Mouse (Mus musculus) embryonic facial prominence, embryonic 10.5 days (tissue): ENCODE measurements around the gene Tbcd. TPM values are rescaled to one million over a fixed set of nuclear protein-coding genes. Genes with fewer than 3 reads are reported as not detected.

Source experiments
- DNase-seq: peaks from one replicate; pipeline ENCODE4 v3.0.0-alpha.2; 2017; ENCODE audit warnings: low spot score
- H3K27ac ChIP-seq: fragments of 300-500 bp; sonication (generic); replicated peaks from 2 replicates; pipeline ENCODE4 v1.5.1; 2016; ENCODE audit warnings: mild to moderate bottlenecking
- H3K27me3 ChIP-seq: fragments of 300-500 bp; sonication (generic); replicated peaks from 2 replicates; pipeline ENCODE4 v1.6.1; 2016; ENCODE audit warnings: low read depth, mild to moderate bottlenecking; ENCODE audit not compliant: poor library complexity, severe bottlenecking
- H3K36me3 ChIP-seq: fragments of 300-500 bp; sonication (generic); replicated peaks from 2 replicates; pipeline ENCODE4 v1.6.1; 2016; ENCODE audit warnings: mild to moderate bottlenecking, moderate library complexity
- H3K4me1 ChIP-seq: fragments of 300-500 bp; sonication (generic); 2 replicates; pipeline ENCODE4 v1.6.1; 2016
- H3K4me3 ChIP-seq: fragments of 300-500 bp; sonication (generic); 2 replicates; pipeline ENCODE4 v1.5.1; 2016; ENCODE audit warnings: mild to moderate bottlenecking, moderate library complexity
- H3K9me3 ChIP-seq: fragments of 300-500 bp; sonication (generic); 2 replicates; pipeline ENCODE4 v1.6.1; 2016; ENCODE audit warnings: mild to moderate bottlenecking
- WGBS: fragments of 180-500 bp; shearing (Covaris S2); methylation state at CpG from one replicate; pipeline ENCODE4 v1.1.7; 2016; 5-methylcytosine and 5-hydroxymethylcytosine counted together
- polyA plus RNA-seq: library from polyadenylated mRNA; unstranded; fragments of >200 nt; fragmentation: Nextera tagmentation; extraction: Ambion mirVana; gene quantifications from 2 replicates; pipeline ENCODE4 v1.2.1, GENCODE M21; 2016

Tbcd gene
- polyA plus RNA-seq, 1 experiment from 2014 or later: 55.0 TPM

DNA sequence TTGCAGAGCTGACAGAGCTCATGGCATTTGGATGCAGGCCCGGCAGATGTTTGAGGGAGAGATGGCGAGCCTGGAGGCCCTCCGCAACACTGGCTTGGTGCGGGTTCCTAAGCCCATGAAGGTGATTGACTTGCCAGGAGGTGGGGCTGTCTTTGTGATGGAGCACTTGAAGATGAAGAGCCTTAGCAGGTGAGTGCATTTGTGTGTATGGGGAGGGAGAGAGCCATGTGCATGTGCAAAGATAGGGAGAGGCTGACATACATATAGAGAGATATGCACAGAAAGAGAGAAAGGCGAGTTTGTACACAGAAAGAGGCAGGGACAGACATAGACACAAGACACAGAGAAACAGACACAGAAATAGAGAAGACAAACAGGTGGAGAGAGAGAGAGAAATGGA, 14.5 kb upstream of the Tbcd start:
- no peak overlapping the region for H3K27ac ChIP-seq
- H3K9me3 ChIP-seq: no peaks in the 10 kb centered on the region
- H3K4me1 ChIP-seq: peaks cover 20% of the 10 kb centered on the region
- H3K4me3 ChIP-seq: no peak overlapping the region
- no peak for DNase-seq
- WGBS: 80% methylated on average over 5 of the region's 5 CpGs
- no peaks in the 10 kb centered on the region for H3K36me3 ChIP-seq
- peaks cover 17% of the 10 kb centered on the region for H3K27me3 ChIP-seq

GRCm38 (mm10) chr11:121439686-121440292, 12.0 kb upstream of the Tbcd start:
- 77% methylated on average over 5 of the region's 5 CpGs for WGBS
- H3K36me3 ChIP-seq: no peaks in the 10 kb centered on the region
- no peaks in the 10 kb centered on the region for H3K9me3 ChIP-seq
- H3K27ac ChIP-seq: no peak overlapping the region
- H3K4me3 ChIP-seq: no peak overlapping the region
- peaks cover 10% of the 10 kb centered on the region for H3K27me3 ChIP-seq
- peaks cover 12% of the 10 kb centered on the region for H3K4me1 ChIP-seq
- DNase-seq: no peak

DNA sequence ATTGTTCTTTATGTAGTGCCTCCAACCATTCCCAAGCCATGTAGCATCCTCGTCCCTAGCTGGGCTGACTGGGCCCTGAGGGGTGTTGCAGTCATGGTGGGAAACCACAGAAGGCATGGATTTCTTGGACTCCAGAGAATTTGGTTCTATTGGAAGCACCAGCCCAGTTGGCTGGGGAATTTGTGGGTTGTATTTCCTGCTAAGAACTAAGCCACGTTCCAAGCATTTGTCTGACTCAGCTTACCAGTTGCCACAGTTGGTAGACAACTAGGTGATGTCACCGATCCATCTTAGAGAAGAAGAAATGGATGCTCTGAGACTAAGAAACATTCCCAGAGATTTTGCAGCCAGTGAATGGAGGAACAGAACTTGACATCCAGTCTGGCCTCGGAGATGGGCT, 10.1 kb upstream of the Tbcd start:
- Histone ChIP-seq H3K36me3 (no peaks in the 10 kb centered on the region), H3K27ac (no peak overlapping the region), H3K4me3 (no peak overlapping the region), H3K9me3 (no peaks in the 10 kb centered on the region), H3K4me1 (peaks cover 8% of the 10 kb centered on the region; the same call in 1 of the 2 replicates), H3K27me3 (no peaks in the 10 kb centered on the region)
- 89% methylated on average over 4 of the region's 4 CpGs for WGBS
- DNase-seq: no peak

DNA sequence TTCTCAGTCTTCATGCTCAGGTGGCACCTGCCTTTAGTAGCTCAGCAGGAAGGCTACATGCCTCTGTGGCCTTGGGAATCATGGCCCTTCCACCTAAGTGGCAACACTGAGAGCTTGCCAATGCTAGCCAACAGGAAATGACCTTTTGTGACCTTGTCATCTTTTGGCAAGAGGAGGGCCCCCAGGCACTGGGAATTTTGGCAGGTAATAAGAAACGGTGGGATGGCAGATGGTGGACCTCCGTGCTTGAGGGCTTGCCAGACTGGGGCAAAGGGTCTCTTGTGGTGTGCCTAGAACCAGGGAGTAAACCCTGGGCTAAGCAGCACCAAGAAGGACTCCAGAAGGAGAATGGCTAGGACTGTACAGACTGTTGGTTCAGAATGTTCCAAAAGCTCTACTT, 9.7 kb upstream of the Tbcd start:
- no peaks in the 10 kb centered on the region for H3K36me3 ChIP-seq
- H3K27me3 ChIP-seq: no peaks in the 10 kb centered on the region
- WGBS: 63% methylated on average over 2 of the region's 2 CpGs
- DNase-seq: no peak
- H3K27ac ChIP-seq: no peak overlapping the region
- no peak overlapping the region for H3K4me3 ChIP-seq
- no peaks in the 10 kb centered on the region for H3K9me3 ChIP-seq
- H3K4me1 ChIP-seq: peaks cover 8% of the 10 kb centered on the region; the same call in 1 of the 2 replicates

- no peaks in the 10 kb centered on the region for H3K9me3 ChIP-seq
- peak overlapping the region; percentile 95 for H3K4me3 ChIP-seq
- H3K27ac ChIP-seq: peak overlapping the region; percentile 78; the same call in 1 of the 2 replicates
- DNase-seq: no peak
- H3K27me3 ChIP-seq: no peaks in the 10 kb centered on the region; the same call in 1 of the 2 replicates
- WGBS: 23% methylated on average over 9 of the region's 9 CpGs
- H3K4me1 ChIP-seq: peaks cover 19% of the 10 kb centered on the region
- peaks cover 16% of the 10 kb centered on the region for H3K36me3 ChIP-seq
These were observed 478 bp upstream of the Tbcd start for GRCm38 (mm10) chr11:121451216-121451726.

DNA sequence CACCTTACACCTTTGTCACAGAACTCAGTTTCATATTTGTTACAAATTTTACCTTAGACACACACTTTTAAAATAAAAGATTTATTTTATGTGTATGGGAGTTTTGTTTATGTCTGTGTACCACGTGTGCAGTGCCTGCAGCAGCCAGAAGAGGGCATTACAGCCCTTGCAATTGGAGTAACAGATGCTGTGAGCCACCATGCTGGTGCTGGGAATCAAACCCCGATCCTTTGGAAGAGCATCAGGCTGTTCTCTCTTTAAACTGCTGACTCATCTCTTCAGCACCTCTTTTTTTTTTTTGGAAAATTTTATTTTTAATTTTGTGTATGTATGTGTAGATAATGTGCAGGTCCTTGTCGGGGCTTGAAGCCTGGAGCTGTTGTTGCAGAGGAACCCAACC, 6.1 kb downstream of the Tbcd start:
- DNase-seq: no peak
- H3K27ac ChIP-seq: no peak overlapping the region
- 92% methylated on average over 3 of the region's 3 CpGs for WGBS
- no peaks in the 10 kb centered on the region for H3K9me3 ChIP-seq
- H3K36me3 ChIP-seq: peaks cover 80% of the 10 kb centered on the region
- H3K4me3 ChIP-seq: no peak overlapping the region
- H3K4me1 ChIP-seq: peaks cover 5% of the 10 kb centered on the region
- no peaks in the 10 kb centered on the region for H3K27me3 ChIP-seq

GRCm38 (mm10) chr11:121467408-121467807, 15.7 kb downstream of the Tbcd start:
- DNase-seq: no peak
- peaks cover 60% of the 10 kb centered on the region for H3K36me3 ChIP-seq
- no peak overlapping the region for H3K27ac ChIP-seq
- peaks cover 10% of the 10 kb centered on the region for H3K4me1 ChIP-seq
- H3K4me3 ChIP-seq: no peak overlapping the region
- no peaks in the 10 kb centered on the region for H3K9me3 ChIP-seq
- no peaks in the 10 kb centered on the region for H3K27me3 ChIP-seq
- 95% methylated on average over 6 of the region's 6 CpGs for WGBS

- WGBS: 91% methylated on average over 3 of the region's 3 CpGs
- Histone ChIP-seq H3K36me3 (peaks cover 55% of the 10 kb centered on the region), H3K4me3 (no peak overlapping the region), H3K4me1 (peaks cover 10% of the 10 kb centered on the region), H3K9me3 (no peaks in the 10 kb centered on the region), H3K27me3 (no peaks in the 10 kb centered on the region), H3K27ac (no peak overlapping the region)
- no peak for DNase-seq
These were observed 23.1 kb downstream of the Tbcd start for GRCm38 (mm10) chr11:121474831-121475230.

DNA sequence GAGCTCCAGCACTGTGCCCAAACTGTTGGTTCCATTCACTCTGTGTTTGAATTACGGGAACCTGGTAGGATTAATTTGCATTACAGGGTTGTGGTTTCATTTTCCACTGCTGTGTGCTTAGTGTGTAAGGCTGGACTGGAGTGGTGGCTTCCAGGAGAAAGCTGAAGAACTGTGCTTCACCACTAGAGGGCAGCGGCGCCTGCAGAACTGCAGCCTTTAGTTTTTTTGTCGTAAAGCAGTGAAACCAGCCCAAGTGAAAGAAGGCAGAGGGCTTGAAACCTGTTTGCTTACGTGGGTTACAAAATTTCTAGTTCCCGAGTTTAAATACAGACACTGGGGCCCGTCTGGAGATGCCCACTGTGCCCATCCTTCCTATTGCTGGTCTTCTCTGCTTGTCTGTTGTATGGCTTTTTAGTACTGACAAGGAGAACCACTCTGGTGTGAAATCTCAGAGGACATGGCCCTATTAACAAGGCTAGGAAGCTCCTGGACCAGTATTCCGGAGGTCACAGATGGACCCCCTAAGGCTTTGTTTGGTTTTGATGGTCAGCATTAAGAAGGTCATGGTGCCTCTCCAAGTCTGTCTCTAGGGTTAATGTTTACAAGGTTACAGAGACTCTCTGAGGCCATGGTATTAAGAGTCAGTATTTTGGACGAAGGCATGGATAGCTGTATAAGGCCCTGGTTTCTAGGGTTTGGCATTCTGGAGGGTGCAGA, 24.1 kb downstream of the Tbcd start:
- WGBS: 38% methylated on average over 9 of the region's 9 CpGs
- Histone ChIP-seq H3K36me3 (peaks cover 55% of the 10 kb centered on the region), H3K4me1 (peaks cover 6% of the 10 kb centered on the region), H3K27me3 (no peaks in the 10 kb centered on the region), H3K27ac (no peak overlapping the region), H3K4me3 (no peak overlapping the region), H3K9me3 (no peaks in the 10 kb centered on the region)
- peak; percentile 76 for DNase-seq

GRCm38 (mm10) chr11:121479476-121480203, 27.9 kb downstream of the Tbcd start:
- no peak overlapping the region for H3K27ac ChIP-seq
- 90% methylated on average over 15 of the region's 15 CpGs for WGBS

GRCm38 (mm10) chr11:121481129-121481528, 29.4 kb downstream of the Tbcd start:
- Histone ChIP-seq H3K27ac (no peak overlapping the region), H3K27me3 (no peaks in the 10 kb centered on the region), H3K4me1 (no peaks in the 10 kb centered on the region), H3K4me3 (no peak overlapping the region), H3K36me3 (peaks cover 66% of the 10 kb centered on the region), H3K9me3 (no peaks in the 10 kb centered on the region)
- DNase-seq: no peak
- WGBS: 92% methylated on average over 2 of the region's 2 CpGs

More at GRCm38 (mm10) chr11:121479476-121480203, 27.9 kb downstream of the Tbcd start:
- H3K4me1 ChIP-seq: no peaks in the 10 kb centered on the region
- H3K36me3 ChIP-seq: peaks cover 78% of the 10 kb centered on the region
- DNase-seq: no peak
- H3K4me3 ChIP-seq: no peak overlapping the region
- no peaks in the 10 kb centered on the region for H3K9me3 ChIP-seq
- H3K27me3 ChIP-seq: no peaks in the 10 kb centered on the region

- Histone ChIP-seq H3K4me3 (no peak overlapping the region), H3K27ac (no peak overlapping the region), H3K36me3 (peaks cover 31% of the 10 kb centered on the region), H3K9me3 (no peaks in the 10 kb centered on the region), H3K27me3 (no peaks in the 10 kb centered on the region), H3K4me1 (no peaks in the 10 kb centered on the region)
- no peak for DNase-seq
- 89% methylated on average over 9 of the region's 9 CpGs for WGBS
These were observed 34.1 kb downstream of the Tbcd start for GRCm38 (mm10) chr11:121485882-121486281.
